In genomic region chr4:132359510-132359909, GRCm38 (mm10) we compare ENCODE assay signal across 28 mouse cellular contexts. TPM values are rescaled to one million over a fixed set of nuclear protein-coding genes. Genes with fewer than 3 reads are reported as not detected.
"Had no signal": no experiment of that assay in that cellular context is flagged by ENCODE, and none has a peak within 500 bp of the region (broad histone marks: within the 10 kb centered on the region; RNA-seq: fewer than 3 reads in every experiment).

No protein-coding gene starts in this region.

- H3K27ac ChIP-seq: forebrain, embryonic 15.5 days; heart, adult 2 months; hindbrain, embryonic 13.5 days; hindbrain, embryonic 15.5 days; hindbrain, postnatal 0 days; kidney, embryonic 15.5 days; kidney, postnatal 0 days; limb, embryonic 13.5 days; limb, embryonic 15.5 days; liver, embryonic 12.5 days; liver, embryonic 14.5 days had no signal

- H3K9me3 ChIP-seq: forebrain, embryonic 15.5 days; hindbrain, embryonic 13.5 days; hindbrain, embryonic 15.5 days; kidney, embryonic 15.5 days; limb, embryonic 13.5 days; limb, embryonic 15.5 days; liver, embryonic 12.5 days had no signal

- ATAC-seq: forebrain, embryonic 15.5 days; forebrain, postnatal 0 days; hindbrain, postnatal 0 days; intestine, embryonic 16.5 days; liver, embryonic 12.5 days had no signal

- H3K4me2 ChIP-seq: forebrain, embryonic 15.5 days; heart, embryonic 11.5 days; hindbrain, embryonic 13.5 days; hindbrain, embryonic 15.5 days; kidney, embryonic 15.5 days; limb, embryonic 13.5 days; limb, embryonic 15.5 days; liver, embryonic 12.5 days had no signal

- H3K27me3 ChIP-seq: forebrain, embryonic 15.5 days; hindbrain, embryonic 13.5 days; hindbrain, embryonic 15.5 days; kidney, embryonic 15.5 days; limb, embryonic 13.5 days; limb, embryonic 15.5 days; liver, embryonic 12.5 days had no signal

- H3K4me1 ChIP-seq: forebrain, embryonic 15.5 days; hindbrain, embryonic 13.5 days; hindbrain, embryonic 15.5 days; kidney, embryonic 15.5 days; limb, embryonic 13.5 days; limb, embryonic 15.5 days had no signal

- DNase-seq: forebrain, postnatal 0 days; gastrocnemius, postnatal 10 days; gastrocnemius, postnatal 25 days; heart, adult 2 months; heart, postnatal 10 days; heart, postnatal 36 days; kidney, adult 11 months; kidney, adult 2 months; kidney, adult 9 months; kidney, postnatal 14 days; kidney, postnatal 36 days; layer of hippocampus, adult 9-11 months; layer of hippocampus, postnatal 36 days; left cerebral cortex, postnatal 4 days had no signal

- H3K4me3 ChIP-seq: forebrain, embryonic 15.5 days; heart, adult 2 months; hindbrain, embryonic 13.5 days; hindbrain, embryonic 15.5 days; kidney, embryonic 15.5 days; limb, embryonic 13.5 days; limb, embryonic 15.5 days; liver, embryonic 12.5 days had no signal

- H3K9ac ChIP-seq: forebrain, embryonic 15.5 days; forebrain, postnatal 0 days; hindbrain, embryonic 13.5 days; hindbrain, embryonic 15.5 days; kidney, embryonic 15.5 days; limb, embryonic 13.5 days; limb, embryonic 15.5 days; liver, embryonic 12.5 days; liver, embryonic 14.5 days had no signal

RNA-seq across cellular contexts. Expression of gene Rab42, which starts 56.3 kb away (rescaled TPM):
- total RNA-seq: hematopoietic stem cell, adult 5-6 weeks; liver, adult 2 months had no signal
- polyA plus RNA-seq: liver, adult 2 months had no signal
